Mouse (Mus musculus): ENCODE results near the gene Nrgn. TPM values are rescaled to one million over a fixed set of nuclear protein-coding genes. Genes with fewer than 3 reads are reported as not detected.

Nrgn gene
- total RNA-seq, 2 experiments from 2014 or later, result 2.3 to 3.2 TPM

DNA sequence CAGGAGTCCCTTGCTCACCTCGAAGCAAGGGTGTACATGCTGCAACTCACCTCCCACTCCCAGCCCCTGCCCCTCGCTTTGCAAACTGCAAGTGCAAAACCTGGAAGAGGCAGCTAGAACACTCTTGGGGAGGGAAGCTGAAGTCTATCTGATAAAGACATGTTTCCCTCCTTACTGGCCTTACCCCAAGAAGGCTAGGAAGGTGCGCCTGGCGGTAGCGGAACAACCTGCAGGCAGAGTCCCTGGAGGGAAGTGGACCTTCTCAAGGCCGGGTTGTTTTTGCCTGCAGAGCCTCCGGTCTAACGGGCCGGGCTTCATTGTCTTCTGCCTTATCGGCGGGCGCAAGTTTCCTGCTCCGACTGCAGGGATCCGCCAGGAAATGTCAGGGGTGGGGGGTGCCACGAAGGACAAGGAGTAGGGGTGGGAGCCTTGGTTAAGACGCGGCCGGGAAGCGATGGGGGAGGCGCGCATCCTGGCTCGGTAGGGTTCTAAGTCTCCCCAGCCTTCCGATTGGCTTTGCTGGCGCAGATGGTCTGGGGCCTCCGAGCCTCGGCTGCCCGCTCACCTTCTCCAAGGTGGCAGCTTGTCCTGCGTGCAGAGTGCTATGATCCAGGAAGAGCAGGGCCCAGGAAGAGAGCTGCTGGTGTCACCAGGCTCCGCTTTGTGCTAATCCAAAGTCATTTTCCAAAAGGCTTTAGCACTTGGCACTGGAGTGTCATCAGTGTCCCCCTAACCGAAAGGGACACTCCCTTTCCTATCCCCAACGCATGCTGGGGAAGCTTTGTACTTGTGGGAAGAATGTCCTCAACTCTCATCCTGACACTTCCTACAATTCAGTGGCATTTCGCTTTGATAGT is 22.4 kb downstream of the Nrgn start:
- DNase-seq (ENCODE audit: low spot score in 2 of 2), result peak in 1 of 2 experiments; percentile 47

DNA sequence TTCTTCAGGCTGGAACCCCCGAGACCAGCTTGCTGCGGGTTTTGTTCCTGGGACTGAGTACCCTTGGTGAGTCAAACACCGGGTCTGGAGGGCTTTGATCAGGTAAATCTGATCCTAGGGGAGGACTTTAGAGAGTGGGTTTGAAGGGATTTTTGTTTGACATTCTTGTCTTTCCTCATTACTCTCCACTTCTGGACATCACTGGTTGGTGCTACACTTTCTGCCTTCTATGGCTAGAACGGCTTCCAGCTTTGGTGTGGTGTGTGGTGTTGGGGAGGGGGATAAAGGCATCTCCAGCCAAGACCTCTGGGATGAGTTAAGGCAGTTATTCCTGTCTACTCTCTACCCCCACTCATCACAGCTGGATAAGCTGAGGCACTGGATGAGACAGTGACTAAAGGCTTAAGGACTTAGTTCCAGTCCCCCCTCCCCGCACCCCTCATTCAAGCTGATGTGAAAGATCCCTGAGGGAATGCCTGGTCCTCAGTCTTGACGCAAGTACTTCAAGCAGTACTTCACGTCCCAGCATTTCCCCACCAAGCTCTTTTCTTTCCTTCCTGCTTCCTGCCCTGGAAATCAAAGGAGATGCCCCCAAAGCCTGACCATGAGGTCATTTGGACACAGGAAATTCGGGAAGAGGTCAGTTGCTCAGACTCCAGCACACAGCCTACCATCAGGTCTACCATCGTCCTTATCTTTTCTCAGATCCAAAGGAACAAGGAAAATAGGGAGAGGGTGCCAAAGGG is 24.3 kb downstream of the Nrgn start:
- DNase-seq (ENCODE audit: low spot score in 2 of 2), result no peak

DNA sequence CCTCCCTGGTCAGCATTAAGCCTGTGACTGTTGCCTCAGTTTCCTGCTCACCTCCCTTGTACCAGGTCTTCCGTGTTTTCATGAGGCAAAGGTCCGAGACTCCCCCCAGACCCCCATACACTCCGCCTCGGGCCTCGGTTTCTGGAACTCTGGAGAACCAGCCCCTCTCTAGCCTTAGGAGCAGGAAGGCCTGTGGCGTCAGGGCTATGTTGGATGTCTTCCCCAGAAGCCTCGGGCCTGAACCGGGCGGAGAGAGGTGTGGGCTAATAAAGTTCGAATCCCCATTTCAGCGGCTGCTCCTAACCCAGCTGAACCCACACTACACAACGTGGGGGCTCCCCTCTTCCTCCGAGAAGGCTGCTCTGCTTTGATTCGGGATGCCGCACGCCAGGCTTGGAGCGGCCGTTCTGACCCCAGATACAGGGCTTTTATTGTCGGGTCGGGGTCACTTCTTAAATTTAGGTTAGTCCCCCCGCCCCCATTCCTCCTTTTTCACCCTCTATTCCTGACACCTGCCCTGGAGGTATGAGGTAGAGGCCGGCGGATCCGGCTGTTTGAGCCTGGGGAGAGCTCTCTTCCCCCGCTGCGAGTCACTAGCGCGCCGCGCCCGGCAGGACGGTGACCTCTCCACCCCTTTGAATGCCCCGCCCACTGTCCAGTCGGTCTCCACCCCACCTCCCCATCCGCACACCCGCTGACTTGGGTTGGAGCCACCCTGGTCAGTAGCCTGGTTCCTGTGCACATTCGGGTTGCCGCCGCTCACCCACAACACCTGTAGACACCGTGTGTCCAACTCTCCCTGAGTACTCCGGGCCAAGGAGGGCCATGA is 25.1 kb downstream of the Nrgn start, which contains the start of gene Esam:
TSS of gene Esam (plus strand) at position 683 of the 829 bp plus-strand sequence.
- DNase-seq (ENCODE audit: low spot score in 2 of 2), result peak in 1 of 2 experiments; percentile 46

DNA sequence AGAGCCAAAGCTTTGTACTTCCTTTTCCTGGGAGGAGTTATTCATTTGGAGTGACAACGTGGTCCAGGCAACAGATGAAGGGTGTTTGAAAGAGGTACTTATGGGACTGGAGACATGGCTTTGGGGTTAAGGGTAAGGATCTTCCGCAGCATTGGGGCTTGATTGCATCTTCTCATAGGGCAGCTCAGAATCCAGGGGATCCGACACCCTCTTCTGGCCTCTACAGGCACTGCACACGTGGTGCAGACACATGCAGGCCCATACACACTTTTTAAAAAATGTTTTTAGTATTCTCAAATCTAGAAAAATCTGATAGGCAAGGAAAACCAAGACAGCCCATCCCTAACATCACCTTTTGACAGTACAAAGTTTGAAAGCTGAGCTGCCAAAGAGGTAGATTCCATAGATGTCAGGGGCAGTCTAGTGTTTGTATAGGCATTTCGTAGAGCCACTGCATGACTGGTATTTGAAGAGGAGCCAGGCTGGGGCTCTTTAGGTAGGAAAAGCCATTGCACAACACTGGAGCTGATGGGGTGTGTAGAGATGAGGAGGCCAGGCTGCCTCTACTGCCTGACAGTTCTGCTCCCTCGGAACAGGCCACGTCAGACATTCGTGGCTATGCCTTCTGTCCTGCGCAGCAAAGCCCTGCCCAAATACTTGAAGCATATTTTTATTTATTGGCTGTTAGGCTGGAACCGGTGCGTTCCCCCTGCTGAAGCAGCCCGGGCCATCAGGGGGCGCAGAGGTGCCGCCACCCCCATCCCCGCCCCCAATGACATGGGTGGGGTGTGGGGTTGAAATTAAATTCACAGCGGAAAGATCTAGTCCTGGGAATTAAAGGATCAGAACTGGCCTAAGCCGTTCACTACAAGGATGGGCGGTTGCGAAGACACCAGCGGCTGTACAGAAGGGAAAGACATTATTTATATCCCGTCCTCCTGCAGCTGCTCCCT is 26.0 kb downstream of the Nrgn start:
- DNase-seq (ENCODE audit: low spot score in 2 of 2), result no peak

DNA sequence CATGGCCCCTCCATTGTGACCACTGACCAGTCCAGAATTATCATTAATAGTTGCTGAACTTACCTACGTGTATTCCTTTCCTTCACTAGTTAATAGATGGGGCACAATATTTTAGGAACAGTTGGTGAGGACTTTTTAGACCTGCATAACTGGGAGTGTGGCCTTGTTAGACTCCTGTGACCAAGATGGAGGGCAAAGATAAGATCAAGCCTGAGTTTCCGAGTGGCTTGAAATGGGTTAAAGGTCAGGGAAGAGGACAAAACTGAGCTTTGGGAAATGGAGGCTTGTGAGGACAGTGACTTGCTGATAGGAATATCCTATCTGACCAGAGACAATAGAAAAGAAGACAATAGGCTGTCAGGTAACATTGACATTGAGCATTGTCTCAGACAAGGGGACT is 27.2 kb downstream of the Nrgn start:
- no peak for DNase-seq (ENCODE audit: low spot score in 2 of 2)

DNA sequence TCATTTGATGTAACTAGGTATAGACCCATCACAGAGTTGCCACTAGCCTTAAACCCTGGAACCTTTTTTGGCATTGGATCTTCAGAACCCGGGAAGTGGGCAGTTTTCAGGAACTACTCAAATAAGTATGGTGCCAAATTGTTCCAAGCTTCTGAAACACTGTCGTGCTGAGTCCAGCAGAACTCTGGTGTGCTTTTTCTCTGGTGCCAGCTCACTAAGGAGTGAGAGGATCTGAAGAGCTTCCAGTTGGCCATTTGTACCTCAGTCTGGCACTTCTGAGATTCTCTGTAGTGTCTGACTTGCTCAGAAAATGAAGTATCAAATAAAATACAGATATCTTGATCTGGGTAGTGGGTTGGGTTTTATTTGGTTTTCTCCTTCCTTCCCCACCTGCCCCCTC is 32.7 kb downstream of the Nrgn start:
- no peak for DNase-seq (ENCODE audit: low spot score in 2 of 2)

DNA sequence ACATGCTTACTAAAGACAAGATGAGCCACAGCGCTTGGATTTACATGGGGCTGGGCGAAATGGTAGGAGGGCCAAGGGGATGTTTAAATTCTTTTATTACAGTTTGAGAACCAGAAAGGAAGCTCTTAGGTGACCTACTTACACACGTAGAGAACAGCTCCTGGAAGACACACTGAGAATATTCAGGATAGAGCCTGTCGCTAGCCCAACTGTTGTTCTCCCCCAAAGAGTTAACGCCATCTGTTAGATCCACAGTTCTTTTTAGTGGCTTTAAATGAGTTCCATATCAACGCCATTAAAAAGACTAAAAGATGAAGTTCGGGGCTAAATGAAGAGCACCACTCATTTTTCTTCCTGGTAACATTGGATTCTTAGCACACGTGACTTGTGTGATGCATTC is 33.7 kb downstream of the Nrgn start:
- no peak for DNase-seq (ENCODE audit: low spot score in 2 of 2)

DNA sequence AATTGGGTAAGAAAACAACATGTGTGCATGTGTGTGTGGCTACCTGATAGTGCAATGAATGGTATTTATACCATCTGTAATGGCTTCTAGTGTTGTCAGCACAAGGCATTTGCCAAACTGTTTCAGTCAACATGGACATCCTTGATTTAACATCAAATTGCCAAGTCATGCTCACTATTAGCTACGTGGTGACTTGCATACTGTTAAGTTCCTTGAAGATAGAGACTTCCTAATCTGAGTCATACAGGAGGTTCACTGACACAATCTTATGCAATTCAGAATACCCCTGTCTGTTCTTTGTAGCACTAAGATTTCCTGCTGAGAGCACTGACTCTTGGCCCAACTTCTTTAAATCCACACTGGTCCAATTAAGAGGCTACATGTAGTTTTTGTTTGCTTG is 35.2 kb downstream of the Nrgn start:
- no peak for DNase-seq (ENCODE audit: low spot score in 2 of 2)

DNA sequence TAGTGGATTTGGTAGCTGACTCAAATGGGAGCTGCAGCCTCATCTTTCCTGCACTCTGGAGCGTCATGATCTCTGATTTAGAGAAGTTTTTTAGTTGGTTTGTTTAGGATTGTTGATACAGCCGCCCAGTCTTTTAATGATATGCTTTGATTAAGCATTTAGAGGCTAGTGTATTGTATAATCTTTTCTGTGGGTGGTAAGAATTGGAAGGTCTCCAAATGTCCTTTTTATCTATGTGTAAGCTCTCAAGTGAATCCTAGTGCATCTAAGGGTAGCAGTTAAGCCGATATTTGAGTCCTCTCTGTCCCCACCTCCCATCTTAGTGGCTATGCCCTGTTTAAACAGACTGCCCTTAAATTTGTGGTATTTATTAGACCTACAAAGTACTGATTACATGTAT is 38.2 kb downstream of the Nrgn start:
- no peak for DNase-seq (ENCODE audit: low spot score in 2 of 2)

DNA sequence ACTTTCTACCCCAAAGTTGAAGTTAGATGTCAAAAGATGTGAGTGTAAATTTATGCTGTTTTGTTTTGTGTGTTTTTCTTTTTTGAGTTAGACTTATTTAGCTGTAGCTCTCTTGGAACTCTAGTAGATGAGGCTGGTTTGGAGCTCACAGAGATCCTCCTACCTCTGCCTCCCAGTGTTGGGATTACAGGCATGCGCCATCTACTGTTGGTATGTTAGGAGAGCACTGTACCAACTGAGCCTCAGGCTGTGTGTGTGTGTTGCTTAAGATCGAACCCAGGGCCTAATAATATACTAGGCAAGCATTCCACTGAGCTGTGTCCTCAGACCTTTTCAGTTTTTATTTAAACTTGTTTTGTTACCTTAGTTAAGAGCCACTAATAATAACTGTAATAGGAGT is 40.6 kb downstream of the Nrgn start:
- DNase-seq (ENCODE audit: low spot score in 2 of 2), result no peak

DNA sequence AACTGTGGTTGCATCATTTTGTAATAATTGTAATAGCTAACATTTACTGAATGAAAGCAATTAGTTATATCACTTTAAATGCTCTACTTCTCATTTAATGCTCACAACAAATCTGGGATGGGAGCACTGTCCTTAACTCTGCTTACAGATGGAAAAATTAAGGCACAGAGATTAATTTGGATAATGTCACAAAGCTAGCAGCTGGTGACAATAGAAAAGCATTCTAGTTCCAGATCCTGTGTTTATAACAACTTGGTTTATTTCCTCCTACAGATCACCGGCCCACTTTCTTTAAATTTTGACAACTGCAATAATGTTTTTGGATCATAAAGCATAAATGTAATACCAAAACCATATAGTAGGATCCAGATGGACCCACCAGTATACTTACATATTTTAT is 46.7 kb downstream of the Nrgn start:
- no peak for DNase-seq (ENCODE audit: low spot score in 2 of 2)

DNA sequence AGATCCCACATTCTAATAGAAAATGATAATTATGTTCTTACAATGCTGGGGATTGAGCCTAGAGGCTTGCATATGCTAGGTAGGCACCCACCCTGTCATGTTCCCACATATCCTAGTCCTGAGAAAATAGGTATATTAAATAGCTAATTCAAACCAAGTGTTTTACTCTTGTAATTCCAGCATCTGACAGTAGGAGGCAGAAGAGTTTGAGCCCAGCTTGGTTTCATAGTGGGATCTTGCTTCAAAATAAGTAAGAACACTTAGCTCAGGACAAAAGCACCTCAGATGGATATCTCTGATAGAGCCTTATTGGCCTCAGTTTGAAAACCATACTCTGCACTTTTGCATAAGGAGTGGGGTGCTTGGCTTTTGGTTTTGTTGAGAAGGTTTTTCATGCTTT is 48.4 kb downstream of the Nrgn start:
- DNase-seq (ENCODE audit: low spot score in 2 of 2), result no peak

DNA sequence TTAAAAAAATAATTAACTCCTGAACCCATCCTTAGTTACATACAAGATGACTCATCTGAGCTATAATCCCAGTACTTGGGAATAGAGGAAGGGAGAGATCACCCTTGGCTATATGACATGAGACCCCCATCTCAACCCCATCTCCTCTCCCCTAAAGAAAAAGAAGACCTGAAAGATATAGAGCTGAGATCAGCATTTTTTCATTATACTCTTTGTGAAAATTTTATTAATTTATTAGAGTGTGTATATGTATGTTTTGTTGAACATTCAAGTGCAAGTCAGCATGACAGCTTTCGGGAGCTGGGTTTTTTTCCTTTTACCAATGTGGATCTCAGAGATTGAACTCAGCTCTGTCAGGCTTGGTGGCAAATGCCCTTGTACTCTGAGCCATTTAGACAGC is 51.5 kb downstream of the Nrgn start:
- no peak for DNase-seq (ENCODE audit: low spot score in 2 of 2)

DNA sequence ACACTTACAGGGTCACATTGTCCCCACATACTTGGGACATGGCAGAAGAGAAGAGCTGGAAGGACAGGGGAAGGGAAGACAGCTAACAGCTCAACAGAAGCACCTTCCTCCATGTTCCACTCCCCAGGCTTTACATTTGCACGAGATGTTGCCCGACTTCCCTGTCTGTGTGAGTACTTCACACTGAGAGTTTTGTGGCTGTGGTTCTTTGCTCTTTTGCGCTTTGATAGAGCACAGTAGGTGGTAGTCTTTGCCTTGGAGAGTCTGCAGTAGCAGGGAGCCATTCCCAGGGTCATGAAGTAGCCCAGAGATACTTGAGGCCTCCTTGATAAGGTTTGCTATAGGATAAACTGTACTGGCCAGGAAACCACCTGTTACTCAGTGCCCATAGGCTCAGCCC is 52.5 kb downstream of the Nrgn start:
- DNase-seq (ENCODE audit: low spot score in 2 of 2), result no peak

DNA sequence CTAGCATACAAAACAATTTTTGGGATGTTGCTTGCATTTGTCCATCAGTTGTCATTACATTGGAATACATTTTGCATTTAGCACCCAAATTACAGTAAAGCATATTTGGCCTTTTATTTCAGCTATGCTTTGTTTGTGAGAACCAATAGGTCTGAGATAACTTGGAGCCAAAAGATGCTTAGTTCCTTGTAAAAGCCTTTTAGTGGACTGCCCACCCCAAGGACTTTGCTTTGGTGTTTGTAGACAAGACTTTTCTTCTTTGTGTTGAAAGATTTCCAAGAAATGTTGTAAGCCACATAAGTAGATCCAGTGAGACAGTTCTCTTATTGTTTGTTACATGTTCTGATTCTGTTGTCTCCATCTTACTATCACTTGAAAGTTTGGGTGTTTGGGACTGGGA is 56.4 kb downstream of the Nrgn start:
- DNase-seq (ENCODE audit: low spot score in 2 of 2), result no peak

DNA sequence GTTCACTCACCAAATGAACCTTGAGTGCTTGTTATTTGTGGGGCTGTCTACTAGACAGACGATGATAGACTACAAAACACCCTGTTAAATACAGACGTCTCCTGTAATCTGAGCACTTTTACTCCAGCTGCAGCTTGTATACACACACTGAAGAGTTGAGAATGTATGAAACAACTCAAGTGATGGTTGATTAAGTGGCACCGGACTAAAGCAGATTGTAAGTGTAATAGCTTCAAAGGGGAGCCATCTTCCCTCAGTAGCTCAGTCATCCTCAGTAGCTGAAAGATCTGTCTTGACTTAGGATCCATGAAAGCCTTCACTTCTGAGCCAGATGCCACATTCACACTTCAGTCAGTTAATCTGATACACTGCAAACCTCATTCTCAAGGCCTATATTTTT is 56.9 kb downstream of the Nrgn start:
- DNase-seq (ENCODE audit: low spot score in 2 of 2), result no peak

Data from gastrocnemius, postnatal 4 days (tissue).